Mouse (Mus musculus): ENCODE measurements around the gene Rad9b.
"Not testable (repeated sequence)": the region's sequence is repeated elsewhere in the genome, so short reads cannot be mapped to it uniquely, and the experiment has no call there.

Rad9b gene

DNA sequence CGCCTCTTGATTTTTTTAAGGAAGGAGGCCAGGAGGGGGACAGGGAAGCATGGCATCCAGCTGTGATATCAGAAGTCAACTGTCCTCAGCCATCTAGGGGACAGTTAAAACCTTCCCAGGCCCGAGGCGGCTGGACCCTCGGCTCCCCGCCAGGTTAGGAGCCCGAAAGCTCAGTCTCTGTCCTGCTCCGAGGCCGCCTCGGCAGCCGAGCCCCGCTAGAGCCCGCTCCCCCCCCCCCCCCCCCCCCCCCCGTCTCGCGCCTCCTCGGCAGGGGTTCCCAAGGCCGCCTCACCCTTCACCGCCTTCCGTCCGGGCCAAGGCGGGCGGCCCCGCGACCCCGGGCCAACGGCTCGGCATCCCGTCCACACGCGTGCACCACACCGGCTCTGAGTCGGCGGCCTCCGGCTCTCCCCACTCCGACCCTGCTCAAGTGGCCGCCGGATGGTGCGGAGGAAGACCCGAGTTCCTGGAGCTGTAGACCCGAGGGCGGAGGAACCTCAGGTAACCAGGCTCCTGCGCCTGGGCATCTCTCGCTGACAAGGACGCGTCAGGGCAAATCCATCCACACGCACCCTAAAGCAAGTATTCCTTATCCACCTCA is 17.7 kb upstream of the Rad9b start, which contains the start of gene Gpn3:
Gene Gpn3 (plus strand): TSS at position 286 of the 601 bp plus-strand sequence.
- DNase-seq (ENCODE audit: low spot score in 2 of 2), result peak in 1 of 2 experiments; percentile 47

DNA sequence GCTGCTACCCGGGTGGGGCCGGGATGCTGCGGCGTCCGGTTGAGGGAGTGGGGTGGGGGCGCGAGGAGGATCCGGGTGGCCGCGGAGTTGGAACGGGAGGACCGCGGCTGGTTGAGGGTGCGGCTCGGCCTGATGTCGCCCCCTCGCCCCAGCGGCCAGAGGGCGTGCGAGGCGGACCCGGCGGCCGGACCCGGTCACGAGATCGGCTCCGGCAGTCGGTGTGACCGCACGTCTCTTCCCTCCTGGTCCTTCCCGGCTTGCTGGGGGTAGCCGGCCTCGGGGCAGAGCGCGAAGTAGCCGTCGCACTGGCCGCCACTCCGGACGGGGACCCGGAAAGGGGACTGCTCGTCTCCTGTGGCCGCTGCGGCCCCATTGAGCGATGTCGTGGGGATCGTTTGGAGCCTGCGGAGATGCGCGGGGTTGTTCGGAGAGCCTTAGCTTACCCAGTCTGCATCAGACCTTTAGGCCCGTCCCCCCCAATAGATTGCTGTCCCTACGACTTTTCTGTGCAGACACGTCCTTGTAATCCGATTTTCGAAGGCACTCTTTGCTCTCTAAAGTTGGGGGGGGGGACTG is 547 bp upstream of the Rad9b start:
- no peak for DNase-seq (ENCODE audit: low spot score in 2 of 2)

DNA sequence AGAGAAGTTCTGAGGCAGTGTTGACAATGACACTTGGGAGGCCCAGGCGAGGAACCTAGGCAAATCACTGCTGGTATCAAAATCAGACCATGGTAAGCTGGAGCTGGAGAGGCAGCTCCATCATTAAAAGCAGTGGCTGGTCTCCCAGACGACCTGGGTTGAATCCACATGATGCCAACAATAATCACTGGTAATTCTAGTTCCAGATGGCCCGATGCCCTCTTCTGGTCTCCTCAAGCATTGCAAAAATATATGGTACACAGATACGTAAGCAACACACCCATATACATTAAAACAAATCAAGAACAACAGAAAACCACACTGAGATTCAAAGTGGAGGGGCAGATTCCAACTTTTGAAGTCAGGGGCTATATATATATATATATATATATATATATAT is 8.3 kb downstream of the Rad9b start:
- no peak for DNase-seq (ENCODE audit: low spot score in 2 of 2)

DNA sequence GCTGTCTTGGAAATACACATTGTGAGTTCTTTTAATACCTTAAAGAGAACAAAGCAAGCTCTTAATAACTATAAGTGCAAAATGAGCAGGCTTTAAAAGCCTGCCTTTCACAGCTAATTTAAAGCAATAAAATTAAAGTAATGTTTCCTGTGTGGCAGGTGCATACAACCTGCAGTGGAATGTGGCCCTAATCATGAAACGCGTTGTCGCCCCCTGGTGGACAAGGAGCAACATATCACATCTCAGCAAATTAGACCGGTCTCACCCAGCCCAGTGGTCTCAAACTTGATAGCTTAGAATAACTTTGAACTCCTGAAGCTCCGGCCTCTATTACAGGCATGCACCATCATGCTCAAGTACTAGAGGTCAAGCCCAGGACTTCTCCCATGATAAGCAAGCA is 9.8 kb downstream of the Rad9b start:
- peak; percentile 71 to 87 for DNase-seq (ENCODE audit: low spot score in 2 of 2)

DNA sequence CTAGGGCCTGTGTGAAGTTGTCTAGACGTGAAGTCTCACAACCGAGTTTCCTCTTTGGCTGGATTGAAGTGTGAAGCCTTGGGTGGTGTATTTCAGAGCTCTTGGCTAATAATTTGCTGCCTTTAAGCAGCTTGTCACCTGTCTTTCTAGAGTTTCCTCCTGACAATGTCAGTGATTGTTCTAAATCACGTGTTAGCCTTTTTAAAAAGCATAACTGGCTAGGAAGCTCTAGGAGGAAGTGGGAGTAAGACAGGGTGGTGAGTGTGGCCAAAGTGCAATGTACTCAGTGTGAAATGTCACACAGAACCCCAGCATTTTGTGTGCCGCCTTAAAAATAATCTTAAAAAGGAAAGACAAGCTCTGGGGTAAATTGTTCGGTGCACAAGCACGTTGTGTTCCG is 10.3 kb downstream of the Rad9b start:
- DNase-seq (ENCODE audit: low spot score in 2 of 2), result no peak

DNA sequence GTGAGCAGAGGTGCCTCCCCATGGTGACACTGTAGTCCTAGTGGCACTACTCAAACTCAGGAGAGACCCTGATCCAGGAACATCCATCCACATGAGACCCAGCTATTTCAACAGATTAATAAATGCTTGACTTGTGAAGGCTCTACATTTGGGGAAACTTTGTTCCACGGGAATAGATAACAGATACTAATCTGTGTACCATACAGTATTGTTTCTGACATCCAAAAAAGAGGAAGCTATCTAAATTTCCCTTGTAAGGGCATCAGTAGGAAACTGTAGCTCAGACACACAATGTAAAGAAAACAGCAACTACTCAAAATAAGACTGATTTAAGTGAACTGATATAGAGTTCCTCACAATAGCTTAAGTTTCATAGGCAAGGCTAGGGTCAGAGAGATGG is 11.2 kb downstream of the Rad9b start:
- DNase-seq (ENCODE audit: low spot score in 2 of 2), result no peak

DNA sequence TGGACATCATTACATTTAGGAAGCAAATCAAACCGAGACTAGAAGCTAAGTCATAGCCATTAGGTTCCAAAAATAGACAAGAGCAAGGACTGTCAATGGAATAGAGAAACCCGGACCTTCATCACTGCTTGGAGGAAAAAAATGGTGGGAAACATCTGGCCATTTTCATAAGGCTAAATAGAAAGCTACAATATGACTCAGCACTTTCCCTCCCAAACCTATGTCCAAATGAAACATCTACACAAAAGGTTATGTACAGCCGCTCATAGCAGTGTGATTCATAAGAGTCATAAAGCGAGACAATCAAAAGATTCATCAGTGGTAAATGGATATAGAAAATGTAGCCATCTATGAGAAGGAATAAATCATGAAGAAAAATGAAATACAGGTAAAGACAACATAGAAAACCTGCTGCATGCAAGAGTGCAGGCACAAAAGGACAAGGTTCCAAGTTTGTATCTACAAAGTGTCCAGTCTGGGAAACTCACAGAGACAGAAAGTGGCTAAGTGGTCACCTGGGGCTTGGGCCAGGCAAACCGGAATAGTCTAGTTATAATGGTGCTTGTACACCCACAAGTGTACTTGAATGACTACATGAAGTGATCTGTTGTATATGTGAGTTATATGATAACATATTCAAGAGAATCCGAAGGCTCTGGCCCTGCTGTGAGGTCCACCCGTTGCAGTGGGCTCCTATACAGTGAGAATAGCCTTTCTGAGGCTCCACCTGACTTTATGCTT is 17.3 kb downstream of the Rad9b start:
- no peak for DNase-seq (ENCODE audit: low spot score in 2 of 2)

DNA sequence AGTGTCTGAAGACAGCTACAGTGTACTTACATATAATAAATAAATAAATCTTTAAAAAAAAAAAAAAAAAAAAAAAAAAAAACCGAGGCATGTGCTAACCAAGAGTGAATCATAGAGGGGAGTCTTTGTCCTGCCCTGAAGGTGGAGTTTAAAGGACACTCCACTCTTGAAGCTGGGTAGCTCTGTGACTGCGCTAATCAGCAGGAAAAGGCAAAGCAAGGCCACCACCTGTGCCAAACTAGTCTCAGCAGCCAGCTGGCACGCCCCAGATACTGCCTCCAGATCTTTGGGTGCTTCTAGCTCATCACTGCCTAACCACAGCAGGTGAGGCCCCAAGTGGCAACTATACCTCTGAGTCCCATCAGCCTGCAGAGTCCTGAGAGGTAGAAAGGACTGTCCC is 19.4 kb downstream of the Rad9b start:
- no peak for DNase-seq (ENCODE audit: low spot score in 2 of 2)

DNA sequence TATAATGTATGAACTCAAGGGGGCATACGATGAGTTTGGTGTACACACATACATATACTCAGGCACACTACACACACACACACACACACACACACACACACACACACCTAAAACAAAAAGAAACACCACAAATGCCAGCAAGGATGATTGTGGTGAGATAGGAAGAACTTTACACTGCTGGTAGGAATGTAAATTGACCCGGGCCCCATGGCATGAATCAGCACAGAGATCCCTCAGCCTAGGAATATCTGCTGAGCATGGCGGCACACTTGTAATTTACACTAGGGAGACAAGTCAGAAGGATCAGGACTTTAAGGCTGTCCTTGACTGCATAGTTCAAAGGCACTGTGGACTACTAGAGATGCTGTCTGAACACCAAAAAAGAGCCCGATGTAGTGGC is 23.8 kb downstream of the Rad9b start:
- DNase-seq (ENCODE audit: low spot score in 2 of 2), result no peak

DNA sequence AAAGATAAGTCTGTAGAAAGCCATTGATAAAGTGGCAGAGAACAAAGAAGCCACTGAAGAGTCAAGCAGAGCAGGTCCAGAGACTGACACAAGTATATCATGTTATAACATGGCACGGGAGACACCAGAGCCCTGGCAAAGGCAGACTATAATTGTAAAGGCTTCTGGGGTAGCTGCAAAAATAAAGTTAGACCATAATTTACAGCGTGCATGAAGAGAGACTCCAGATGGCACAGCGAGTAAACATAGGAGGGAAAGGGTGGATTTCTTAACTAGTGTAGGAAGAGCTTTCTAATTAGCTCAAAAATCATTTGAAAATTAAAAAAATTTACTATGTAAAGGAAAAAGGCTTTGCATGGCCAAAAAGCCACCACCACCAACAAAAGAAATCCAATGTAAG is 26.8 kb downstream of the Rad9b start:
- DNase-seq (ENCODE audit: low spot score in 2 of 2), result no peak

DNA sequence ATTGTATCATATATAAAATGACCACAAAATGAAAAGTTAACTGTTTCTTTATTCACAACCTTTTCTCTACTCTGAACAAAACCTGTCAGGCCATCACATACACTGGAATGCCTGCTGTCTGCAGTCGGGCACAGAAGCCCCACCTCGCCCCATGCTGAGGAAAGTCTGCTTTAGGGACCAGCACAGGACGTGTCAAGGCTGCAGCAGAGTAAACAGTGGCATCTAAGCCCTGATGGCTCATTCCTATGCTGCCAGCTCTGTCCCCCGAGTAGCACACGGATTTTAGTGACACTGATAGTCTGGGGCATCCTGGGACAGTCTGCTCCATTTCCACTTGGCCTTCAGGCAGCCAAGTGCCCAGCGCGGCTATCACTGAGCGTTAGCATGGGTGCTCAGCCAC is 28.6 kb downstream of the Rad9b start:
- no peak for DNase-seq (ENCODE audit: low spot score in 2 of 2)

DNA sequence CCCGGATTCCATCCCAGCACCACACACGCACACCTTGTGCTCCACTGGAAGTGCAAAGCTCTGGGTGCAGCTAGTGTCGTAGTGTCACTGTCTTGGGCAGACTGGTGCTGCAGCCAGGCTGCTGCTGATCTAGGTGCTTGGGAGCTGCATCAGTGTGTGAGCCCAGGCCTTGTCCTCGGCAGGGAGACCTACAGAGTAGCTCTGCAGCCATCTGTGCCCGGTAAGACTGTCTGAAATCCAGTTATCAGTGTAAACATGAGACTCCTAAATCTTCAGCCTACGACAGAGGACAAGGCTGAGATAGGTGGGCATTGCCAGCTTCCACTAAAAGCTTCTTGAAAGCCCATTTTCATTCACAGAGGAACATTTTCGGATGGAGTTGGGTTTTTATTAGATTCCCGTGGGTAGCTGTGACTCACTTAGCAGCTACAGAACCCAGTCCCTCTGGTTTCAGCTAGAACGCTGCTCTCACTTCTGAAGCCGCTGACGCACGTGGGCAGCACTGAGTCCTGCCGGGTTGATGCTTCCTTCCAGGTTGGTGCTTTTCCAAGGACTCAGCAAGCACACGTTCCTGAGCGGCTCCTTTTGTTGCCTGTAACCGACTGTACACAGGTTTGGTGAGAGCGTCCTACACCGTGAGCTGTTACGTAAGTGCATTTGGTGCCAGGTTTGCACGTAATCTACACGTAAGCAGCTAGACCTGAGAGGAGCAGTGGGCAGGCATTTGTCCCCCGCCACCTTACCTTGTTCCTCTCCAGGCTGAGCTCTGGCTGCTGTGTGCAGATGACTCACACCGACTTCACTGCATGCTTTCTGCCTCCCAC is 29.2 kb downstream of the Rad9b start:
- DNase-seq (ENCODE audit: low spot score in 2 of 2), result peak; percentile 86 to 91

DNA sequence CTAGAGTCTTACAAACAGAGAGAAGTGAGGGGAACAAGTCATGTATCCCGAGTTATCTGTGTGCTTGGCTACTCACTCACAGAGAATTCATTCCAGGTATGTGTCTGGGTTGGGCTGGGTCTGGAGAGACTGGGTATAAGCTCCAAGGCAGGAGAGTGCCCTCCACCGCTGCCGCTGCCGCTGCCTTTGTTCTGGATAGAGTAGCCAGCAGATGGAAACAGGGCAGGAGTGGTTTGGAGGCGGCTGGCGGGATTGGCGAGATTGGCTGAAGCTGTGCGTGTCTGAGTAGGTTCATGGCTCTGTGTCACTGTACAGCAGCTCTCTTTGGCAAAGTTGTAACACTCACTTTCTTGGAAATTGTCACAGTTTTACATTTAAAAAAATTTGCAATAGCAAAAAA is 30.5 kb downstream of the Rad9b start:
- no peak for DNase-seq (ENCODE audit: low spot score in 2 of 2)

DNA sequence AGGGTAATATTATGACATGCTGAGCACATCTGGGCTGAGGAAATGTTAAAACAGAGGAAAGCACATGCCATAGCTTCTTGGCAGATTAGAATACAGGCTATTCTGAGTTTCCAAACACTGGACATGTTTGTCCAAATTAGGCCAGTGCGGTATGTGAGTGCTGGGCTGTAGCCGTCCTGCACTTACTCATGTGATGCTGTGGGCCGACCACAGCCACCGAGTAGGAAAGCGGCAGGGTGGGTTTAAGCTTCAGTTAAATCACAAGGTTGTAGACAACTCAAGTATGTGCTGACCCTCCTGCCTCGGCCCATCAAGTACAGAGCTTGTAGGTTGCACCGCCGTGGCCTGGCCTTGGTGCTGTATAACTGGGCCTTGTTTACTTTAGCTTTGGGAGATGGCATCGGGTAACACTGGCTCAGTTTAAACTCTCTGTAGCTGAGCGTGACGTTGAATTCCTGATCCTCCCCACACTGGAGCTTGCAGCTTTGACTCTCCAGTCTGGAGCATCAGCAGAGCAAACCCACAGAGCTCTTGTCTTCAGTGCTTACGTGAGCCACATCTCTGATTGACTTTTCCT is 33.7 kb downstream of the Rad9b start:
- DNase-seq (ENCODE audit: low spot score in 2 of 2), result no peak

DNA sequence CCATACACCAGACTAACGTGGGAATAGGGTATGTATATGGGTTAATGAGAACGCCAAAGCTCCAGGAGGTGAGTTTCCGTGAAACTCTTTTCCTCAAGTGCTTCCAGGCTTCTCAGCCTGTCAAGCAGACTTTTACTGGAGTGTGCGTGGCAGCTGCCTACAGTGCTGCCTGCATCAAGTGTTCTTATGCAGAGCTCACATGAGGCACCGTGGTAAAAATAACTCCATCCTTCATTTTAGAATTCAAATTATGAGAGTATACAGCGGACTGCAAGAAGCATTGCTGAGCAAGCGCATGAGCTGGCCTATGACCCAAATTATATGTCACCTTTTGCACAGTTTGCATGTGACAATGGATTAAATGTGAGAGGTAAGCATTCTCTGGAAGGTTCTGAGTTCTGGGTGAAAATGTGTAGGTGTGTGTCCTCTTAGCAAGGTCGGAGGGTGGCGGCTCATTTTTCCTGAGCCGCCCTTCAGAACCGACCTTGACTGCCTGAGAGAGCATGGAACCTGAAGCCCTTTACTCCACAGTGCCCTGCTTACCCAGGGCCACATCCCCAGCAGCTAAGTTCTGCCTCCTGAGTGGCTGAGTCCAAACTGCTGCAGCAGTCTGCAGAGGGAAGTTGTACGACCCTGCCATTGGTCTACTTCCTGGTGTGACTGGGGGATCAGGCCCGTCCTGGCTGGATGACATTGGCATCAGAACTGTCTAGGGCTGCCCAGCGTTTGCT is 34.4 kb downstream of the Rad9b start:
- DNase-seq (ENCODE audit: low spot score in 2 of 2), result peak in 1 of 2 experiments; percentile 78

DNA sequence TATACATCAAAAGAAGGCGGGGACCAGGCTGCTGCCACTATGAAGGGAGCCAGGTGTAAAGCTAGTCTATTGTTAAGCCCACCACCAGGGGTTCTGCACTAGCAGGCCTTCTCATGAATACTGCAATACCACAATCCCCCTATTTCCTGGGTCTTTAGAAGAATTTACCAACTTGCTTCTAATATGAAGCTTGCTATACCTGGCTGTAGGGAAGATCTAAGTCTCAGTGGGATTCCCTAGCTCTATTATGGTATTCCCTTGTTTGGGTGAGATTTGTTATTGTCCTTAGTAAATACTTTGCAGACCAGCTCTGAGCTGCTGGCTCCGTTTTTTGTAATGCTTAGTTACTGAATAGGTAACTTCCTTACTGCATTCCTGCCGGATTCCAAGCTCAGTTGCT is 35.1 kb downstream of the Rad9b start:
- DNase-seq (ENCODE audit: low spot score in 2 of 2), result not testable (repeated sequence)

DNA sequence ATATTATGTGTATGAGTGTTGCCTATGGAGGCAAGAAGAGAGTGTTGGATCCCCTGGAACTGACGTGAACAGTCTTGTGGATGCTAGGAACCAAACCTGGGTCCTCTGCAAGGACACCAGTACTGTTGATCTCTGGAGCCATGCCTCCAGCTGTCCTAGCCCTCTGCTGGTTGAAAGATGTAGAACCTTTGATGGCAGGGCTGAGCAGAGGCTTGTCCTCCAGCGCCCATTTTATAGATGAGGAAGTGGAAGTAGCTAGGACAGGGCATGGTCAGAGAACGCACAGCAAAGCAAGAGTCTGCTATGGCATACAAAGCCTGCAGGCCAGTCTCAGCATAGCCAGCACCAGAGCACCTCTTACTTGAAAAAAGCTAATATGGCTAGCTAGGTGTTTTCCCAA is 35.9 kb downstream of the Rad9b start:
- DNase-seq (ENCODE audit: low spot score in 2 of 2), result no peak

DNA sequence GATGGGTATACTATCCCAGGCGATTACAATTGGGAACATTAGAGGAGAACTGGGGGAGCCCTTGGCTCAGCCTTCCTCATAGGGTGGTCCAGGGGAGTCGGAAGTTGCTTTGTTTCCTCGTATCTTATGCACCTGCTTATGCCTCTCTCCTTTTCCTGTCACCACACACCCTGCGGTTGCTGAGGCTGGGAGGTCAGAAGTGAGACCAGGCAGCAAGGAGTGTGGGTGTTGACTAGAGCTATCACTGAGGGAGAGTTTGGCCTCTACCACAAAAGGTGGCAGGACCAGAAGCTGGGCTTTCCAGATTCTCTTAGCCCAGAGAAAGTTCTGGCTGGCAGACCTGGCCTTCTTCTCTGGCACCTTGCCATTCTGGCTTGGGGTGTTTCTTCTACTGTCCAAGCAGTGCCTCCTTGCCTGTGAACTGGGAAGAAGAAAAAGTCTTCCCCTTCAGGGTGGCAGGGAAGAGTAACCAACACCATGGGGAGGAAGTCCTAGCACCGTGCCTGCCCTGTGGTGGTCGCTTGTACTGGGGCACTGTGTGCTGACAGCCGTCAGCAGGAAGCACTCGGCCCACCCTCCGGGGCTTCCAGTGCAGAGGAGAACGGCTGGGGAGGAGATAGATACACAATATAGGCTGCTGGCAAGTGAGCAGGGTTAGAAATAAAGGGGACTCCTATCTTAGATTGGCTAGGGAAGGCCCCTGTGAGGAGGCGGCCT is 36.5 kb downstream of the Rad9b start:
- DNase-seq (ENCODE audit: low spot score in 2 of 2), result peak in 1 of 2 experiments; percentile 66

DNA sequence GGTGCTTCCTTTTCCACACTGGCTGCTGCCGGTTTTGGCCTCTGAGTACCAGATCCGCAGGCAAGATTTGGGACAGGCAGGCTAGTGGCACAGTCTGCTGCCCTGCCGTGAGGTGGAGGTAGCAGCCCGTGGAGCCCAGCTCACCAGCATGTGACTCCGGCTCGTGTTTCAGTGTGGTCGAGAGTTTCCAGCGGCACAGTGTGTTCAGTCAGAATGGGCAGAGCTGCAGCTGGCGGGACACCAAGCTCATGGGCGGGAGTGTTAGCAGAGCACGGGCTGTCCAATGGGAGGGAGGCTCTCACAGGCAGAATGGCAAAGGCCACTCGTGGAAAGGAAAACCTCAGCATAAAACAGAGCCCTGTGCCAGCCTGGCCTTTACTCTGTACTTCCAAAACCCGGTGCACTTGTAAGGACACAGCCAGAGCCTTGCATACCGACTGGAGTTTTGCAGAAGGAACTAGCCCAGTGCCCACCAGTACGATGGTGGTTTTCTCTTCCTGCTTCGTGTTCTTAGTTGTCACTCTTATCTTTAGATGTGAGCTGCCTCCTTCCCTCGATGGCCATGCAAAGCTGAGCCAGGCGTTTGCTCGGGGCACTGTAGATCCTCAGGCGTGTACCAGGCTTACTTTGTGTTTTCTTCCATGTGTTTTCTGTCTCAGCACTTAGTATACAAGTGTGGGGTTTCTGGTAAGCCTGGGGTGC is 38.9 kb downstream of the Rad9b start:
- DNase-seq (ENCODE audit: low spot score in 2 of 2), result peak; percentile 93

Measured in right cerebral cortex, postnatal 10 days (tissue).